Mouse (Mus musculus): ENCODE measurements around the gene Col9a3.
A peak's percentile ranks its signal among the peaks of the same experiment; 100 is the strongest.

Col9a3 gene

GRCm38 (mm10) chr2:180641576-180642554, 44.3 kb downstream of the Col9a3 start:
- DNase-seq (ENCODE audit: low spot score): no peak

GRCm38 (mm10) chr2:180642555-180643260, 45.1 kb downstream of the Col9a3 start, which contains the start of gene Tcfl5:
Gene Tcfl5, minus strand, starts transcription at chr2:180642708.
- no peak for DNase-seq (ENCODE audit: low spot score)

GRCm38 (mm10) chr2:180643626-180644025, 46.0 kb downstream of the Col9a3 start:
- DNase-seq (ENCODE audit: low spot score): no peak

GRCm38 (mm10) chr2:180646841-180647240, 49.3 kb downstream of the Col9a3 start:
- DNase-seq (ENCODE audit: low spot score): no peak

GRCm38 (mm10) chr2:180654666-180655065, 57.1 kb downstream of the Col9a3 start:
- DNase-seq (ENCODE audit: low spot score): no peak

- DNase-seq (ENCODE audit: low spot score): no peak
These were observed 57.6 kb downstream of the Col9a3 start for GRCm38 (mm10) chr2:180655150-180655549.

- peak; percentile 82 for DNase-seq (ENCODE audit: low spot score)
These were observed 59.9 kb downstream of the Col9a3 start for GRCm38 (mm10) chr2:180657394-180658013.

GRCm38 (mm10) chr2:180658381-180658780, 60.8 kb downstream of the Col9a3 start:
- DNase-seq (ENCODE audit: low spot score): no peak

GRCm38 (mm10) chr2:180659353-180660150, 62.0 kb downstream of the Col9a3 start:
- DNase-seq (ENCODE audit: low spot score): no peak

GRCm38 (mm10) chr2:180660521-180660920, 62.9 kb downstream of the Col9a3 start:
- DNase-seq (ENCODE audit: low spot score): no peak

GRCm38 (mm10) chr2:180662008-180662407, 64.4 kb downstream of the Col9a3 start:
- DNase-seq (ENCODE audit: low spot score): no peak
